Mouse (Mus musculus) intestine, embryonic 15.5 days (tissue): ENCODE results near the gene Scyl1. TPM values are rescaled to one million over a fixed set of nuclear protein-coding genes. Genes with fewer than 3 reads are reported as not detected.
"Not testable (repeated sequence)": the region's sequence is repeated elsewhere in the genome, so short reads cannot be mapped to it uniquely, and the experiment has no call there.

ENCODE experiments used
- ATAC-seq: fragments of 200-750 bp; cut with Nextera tagmentation; 2 replicates; pipeline ENCODE4 v1.8.0; 2017; ENCODE audit warnings: moderate TSS enrichment, moderate library complexity
- H3K27ac ChIP-seq: fragments of 300-500 bp; sonication (generic); 2 replicates; pipeline ENCODE4 v1.5.1; 2015; ENCODE audit warnings: mild to moderate bottlenecking, inconsistent platforms
- H3K27me3 ChIP-seq: fragments of 300-500 bp; sonication (generic); replicated peaks from 2 replicates; pipeline ENCODE4 v1.6.1; 2015; ENCODE audit warnings: inconsistent platforms
- H3K36me3 ChIP-seq: fragments of 300-500 bp; sonication (generic); 2 replicates; pipeline ENCODE4 v1.6.1; 2015; ENCODE audit warnings: inconsistent platforms
- H3K4me1 ChIP-seq: fragments of 300-500 bp; sonication (generic); replicated peaks from 2 replicates; pipeline ENCODE4 v1.6.1; 2015; ENCODE audit warnings: inconsistent platforms
- H3K4me2 ChIP-seq: fragments of 300-500 bp; sonication (generic); replicated peaks from 2 replicates; pipeline ENCODE4 v1.6.1; 2015; ENCODE audit warnings: mild to moderate bottlenecking, inconsistent platforms
- H3K4me3 ChIP-seq: fragments of 300-500 bp; sonication (generic); replicated peaks from 2 replicates; pipeline ENCODE4 v1.5.1; 2015; ENCODE audit warnings: inconsistent platforms
- H3K9ac ChIP-seq: fragments of 300-500 bp; sonication (generic); 2 replicates; pipeline ENCODE4 v1.6.1; 2015; ENCODE audit warnings: inconsistent platforms
- H3K9me3 ChIP-seq: fragments of 300-500 bp; sonication (generic); 2 replicates; pipeline ENCODE4 v1.6.1; 2016; ENCODE audit warnings: inconsistent platforms
- WGBS: fragments of 180-500 bp; shearing (Covaris S2); methylation state at CpG from one replicate; pipeline ENCODE4 v1.1.7; 2015; 5-methylcytosine and 5-hydroxymethylcytosine counted together
- polyA plus RNA-seq: library from polyadenylated mRNA; unstranded; fragments of >200 nt; fragmentation: Nextera tagmentation; extraction: Ambion mirVana; gene quantifications from 2 replicates; pipeline ENCODE4 v1.2.1, GENCODE M21; 2015

Gene Scyl1
- polyA plus RNA-seq, 1 experiment from 2014 or later = 60.9 TPM

DNA sequence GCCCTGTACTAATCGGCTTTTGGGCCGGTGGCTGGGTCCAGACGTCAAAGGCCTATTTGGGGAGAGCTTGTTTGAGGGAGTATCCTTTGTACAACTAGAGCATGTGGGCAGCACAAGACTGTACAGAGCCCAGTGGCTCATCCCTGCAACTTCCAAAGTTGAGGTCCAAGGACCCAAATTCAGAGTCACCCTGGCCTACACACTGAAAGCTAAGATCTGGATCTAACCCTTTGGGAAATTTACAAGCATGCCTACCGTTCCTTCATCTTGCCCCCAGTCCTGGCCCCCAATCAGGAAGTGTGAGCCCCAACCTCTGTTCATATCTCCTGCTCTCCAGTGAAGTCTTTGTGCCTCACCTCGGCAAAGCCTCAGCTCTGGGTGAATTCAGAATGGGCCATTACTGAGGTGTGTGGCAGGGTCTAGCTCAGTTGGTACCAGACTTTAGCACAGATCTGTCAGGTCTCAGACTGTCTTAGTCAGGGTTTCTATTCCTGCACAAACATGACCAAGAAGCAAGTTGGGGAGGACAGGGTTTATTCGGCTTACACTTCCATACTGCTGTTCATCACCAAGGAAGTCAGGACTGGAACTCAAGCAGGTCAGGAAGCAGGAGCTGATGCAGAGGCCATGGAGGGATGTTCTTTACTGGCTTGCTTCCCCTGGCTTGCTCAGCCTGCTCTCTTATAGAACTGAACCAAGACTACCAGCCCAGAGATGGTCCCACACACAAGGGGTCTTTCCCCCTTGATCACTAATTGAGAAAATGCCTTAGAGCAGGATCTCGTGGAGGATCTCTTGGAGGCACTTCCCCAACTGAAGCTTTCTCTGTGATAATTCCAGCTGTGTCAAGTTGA is 22.9 kb upstream of the Scyl1 start:
- H3K4me3 ChIP-seq, H3K9ac ChIP-seq, H3K4me2 ChIP-seq, H3K27me3 ChIP-seq, H3K9me3 ChIP-seq: not testable (repeated sequence)
- ATAC-seq = peak; percentile 37
- H3K4me1 ChIP-seq = peaks cover 21% of the 10 kb centered on the region
- 15% methylated on average over 7 of the region's 7 CpGs for WGBS
- H3K36me3 ChIP-seq = peaks cover 20% of the 10 kb centered on the region
- peak overlapping the region; percentile 64 for H3K27ac ChIP-seq

DNA sequence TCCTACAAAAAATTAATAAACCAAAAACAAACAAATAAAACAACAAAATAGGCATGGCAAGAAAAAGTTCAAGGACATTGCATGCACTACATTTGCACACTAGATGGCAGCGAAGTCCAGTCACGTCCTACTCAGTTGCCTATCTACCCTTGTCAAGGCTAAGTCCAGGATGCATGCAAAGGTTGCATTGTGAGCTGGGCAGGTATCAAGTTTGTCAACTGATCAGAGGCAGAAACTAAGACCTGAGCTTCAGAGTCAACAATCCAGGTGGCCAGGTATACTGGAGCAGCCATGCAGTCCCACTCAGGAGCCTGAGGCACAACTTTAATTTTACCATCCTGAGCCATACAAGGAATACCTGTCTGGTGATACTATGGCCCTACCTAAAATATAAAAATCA is 21.9 kb upstream of the Scyl1 start:
- no peak overlapping the region for H3K4me2 ChIP-seq
- H3K4me3 ChIP-seq = no peak overlapping the region
- H3K27ac ChIP-seq = no peak overlapping the region
- no peaks in the 10 kb centered on the region for H3K27me3 ChIP-seq
- peak; percentile 70 for ATAC-seq
- H3K9ac ChIP-seq = no peak overlapping the region
- no peaks in the 10 kb centered on the region for H3K9me3 ChIP-seq
- 2% methylated on average over 2 of the region's 2 CpGs for WGBS
- peaks cover 20% of the 10 kb centered on the region for H3K36me3 ChIP-seq
- peaks cover 21% of the 10 kb centered on the region for H3K4me1 ChIP-seq

DNA sequence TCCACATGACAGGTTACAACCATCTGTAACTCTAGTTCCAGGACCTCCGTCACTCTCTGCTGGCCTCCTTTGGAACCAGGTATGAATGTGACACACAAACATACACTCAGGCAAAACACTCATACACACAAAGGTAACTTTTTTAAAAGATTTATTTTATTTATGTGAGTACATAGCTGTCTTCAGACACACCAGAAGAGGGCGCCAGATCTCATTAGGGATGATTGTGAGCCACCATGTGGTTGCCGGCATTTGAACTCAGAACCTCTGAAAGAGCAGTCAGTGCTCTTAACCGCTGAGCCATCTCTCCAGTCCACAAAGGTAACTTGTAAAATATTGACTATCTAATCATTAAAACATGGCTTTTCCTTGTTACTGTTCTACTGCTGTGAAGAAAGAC is 20.1 kb upstream of the Scyl1 start:
- Histone ChIP-seq H3K4me3 (no peak overlapping the region), H3K9me3 (no peaks in the 10 kb centered on the region), H3K9ac (no peak overlapping the region), H3K27ac (no peak overlapping the region), H3K27me3 (no peaks in the 10 kb centered on the region), H3K4me2 (no peak overlapping the region), H3K4me1 (peaks cover 14% of the 10 kb centered on the region), H3K36me3 (peaks cover 6% of the 10 kb centered on the region)
- 70% methylated on average over 4 of the region's 4 CpGs for WGBS
- ATAC-seq = no peak

DNA sequence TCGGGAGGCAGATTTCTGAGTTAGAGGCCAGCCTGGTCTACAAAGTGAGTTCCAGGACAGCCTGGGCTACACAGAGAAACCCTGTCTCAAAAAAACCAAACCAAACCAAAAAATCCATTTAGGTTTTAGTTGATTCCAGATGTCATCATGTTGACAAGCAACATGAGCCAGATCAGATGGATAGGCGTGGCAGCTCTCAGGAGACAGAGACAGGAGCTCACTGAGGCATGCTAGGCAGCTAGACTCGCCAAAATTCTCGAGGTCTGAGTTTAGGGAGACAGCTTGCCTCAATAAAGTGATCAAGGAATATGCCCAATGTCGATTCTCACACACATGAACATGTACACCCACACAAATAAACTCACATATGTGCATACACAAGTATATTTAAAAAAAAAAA is 17.8 kb upstream of the Scyl1 start:
- H3K27ac ChIP-seq = no peak overlapping the region
- H3K9me3 ChIP-seq = no peaks in the 10 kb centered on the region
- H3K27me3 ChIP-seq = no peaks in the 10 kb centered on the region
- H3K4me1 ChIP-seq = no peaks in the 10 kb centered on the region
- no peaks in the 10 kb centered on the region for H3K36me3 ChIP-seq
- ATAC-seq = no peak
- H3K4me3 ChIP-seq = no peak overlapping the region
- no peak overlapping the region for H3K9ac ChIP-seq
- WGBS = 69% methylated on average over 5 of the region's 5 CpGs
- H3K4me2 ChIP-seq = no peak overlapping the region

DNA sequence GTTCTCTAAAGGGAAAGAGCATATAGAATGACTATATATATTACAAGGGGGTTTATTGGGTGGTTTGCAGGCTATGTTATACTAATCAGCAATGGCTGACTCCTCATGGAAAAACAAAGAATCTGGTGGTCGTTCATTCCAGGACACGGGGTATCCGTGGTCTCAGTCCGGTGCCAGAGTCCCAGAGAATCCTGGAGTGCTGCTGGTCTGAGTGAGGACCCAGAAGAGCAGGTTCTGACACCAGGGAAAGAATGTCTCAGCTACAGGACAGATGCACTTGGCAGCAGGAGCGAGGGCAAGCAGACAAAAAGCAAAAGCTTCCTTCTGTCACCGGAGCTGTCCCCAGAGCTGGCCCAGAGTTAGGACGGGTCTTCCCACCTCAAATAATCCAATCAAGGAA is 17.4 kb upstream of the Scyl1 start:
- no peaks in the 10 kb centered on the region for H3K36me3 ChIP-seq
- WGBS = 84% methylated on average over 7 of the region's 7 CpGs
- H3K27me3 ChIP-seq = no peaks in the 10 kb centered on the region
- no peaks in the 10 kb centered on the region for H3K9me3 ChIP-seq
- no peak for ATAC-seq
- no peak overlapping the region for H3K9ac ChIP-seq
- no peaks in the 10 kb centered on the region for H3K4me1 ChIP-seq
- no peak overlapping the region for H3K4me3 ChIP-seq
- H3K27ac ChIP-seq = no peak overlapping the region
- H3K4me2 ChIP-seq = no peak overlapping the region

DNA sequence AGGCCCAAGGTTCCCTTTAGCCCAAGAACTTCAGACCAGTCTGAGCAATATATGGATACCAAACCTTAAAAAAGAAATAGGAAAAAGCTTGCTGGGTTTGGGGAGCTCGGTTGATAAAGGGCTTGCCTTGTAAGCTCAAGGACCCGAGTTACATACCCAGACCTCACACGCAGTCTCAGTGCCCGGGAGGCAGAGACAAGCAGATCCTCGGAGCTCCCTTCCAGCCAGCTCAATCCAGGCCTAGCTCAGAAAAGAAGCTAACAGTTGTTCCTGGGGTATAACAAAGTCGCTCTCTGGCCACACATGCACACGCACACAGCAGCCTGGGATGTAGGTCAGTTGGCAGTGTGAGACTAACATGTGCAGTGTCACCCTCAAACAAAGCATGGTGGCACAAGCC is 16.7 kb upstream of the Scyl1 start:
- no peaks in the 10 kb centered on the region for H3K9me3 ChIP-seq
- no peaks in the 10 kb centered on the region for H3K27me3 ChIP-seq
- WGBS = 84% methylated on average over 7 of the region's 7 CpGs
- no peaks in the 10 kb centered on the region for H3K4me1 ChIP-seq
- no peak for ATAC-seq
- no peak overlapping the region for H3K27ac ChIP-seq
- H3K9ac ChIP-seq = no peak overlapping the region
- H3K4me3 ChIP-seq = no peak overlapping the region
- H3K4me2 ChIP-seq = no peak overlapping the region
- H3K36me3 ChIP-seq = no peaks in the 10 kb centered on the region

DNA sequence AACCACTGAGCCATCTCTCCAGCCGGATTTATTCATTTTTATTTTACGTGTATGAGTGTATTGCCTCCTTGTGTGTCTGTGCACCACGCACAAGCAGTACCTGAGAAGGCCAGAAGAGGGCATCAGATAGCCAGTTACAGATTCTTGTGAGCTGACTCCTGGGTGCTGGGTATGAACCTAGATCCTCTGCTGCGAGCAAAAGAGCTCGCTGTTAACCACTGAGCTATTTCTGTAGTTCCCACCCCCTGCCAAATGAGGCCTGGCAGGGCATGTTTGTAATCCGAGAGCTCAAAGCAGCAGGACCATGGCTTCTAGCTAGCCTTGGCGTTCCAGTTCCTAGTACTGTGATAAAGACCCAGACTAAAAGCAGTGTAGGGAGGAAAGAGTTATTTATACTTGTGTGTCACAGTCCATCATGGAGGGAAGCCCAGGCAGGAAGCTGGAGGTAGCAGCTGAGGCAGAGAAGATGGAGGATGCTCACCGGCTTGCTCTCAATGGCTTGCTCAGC is 16.0 kb upstream of the Scyl1 start:
- H3K4me1 ChIP-seq = no peaks in the 10 kb centered on the region
- no peaks in the 10 kb centered on the region for H3K27me3 ChIP-seq
- no peak overlapping the region for H3K4me2 ChIP-seq
- no peak overlapping the region for H3K4me3 ChIP-seq
- H3K9ac ChIP-seq = no peak overlapping the region
- 19% methylated on average over 8 of the region's 8 CpGs for WGBS
- H3K36me3 ChIP-seq = no peaks in the 10 kb centered on the region
- ATAC-seq = peak; percentile 59
- H3K27ac ChIP-seq = no peak overlapping the region
- H3K9me3 ChIP-seq = no peaks in the 10 kb centered on the region

DNA sequence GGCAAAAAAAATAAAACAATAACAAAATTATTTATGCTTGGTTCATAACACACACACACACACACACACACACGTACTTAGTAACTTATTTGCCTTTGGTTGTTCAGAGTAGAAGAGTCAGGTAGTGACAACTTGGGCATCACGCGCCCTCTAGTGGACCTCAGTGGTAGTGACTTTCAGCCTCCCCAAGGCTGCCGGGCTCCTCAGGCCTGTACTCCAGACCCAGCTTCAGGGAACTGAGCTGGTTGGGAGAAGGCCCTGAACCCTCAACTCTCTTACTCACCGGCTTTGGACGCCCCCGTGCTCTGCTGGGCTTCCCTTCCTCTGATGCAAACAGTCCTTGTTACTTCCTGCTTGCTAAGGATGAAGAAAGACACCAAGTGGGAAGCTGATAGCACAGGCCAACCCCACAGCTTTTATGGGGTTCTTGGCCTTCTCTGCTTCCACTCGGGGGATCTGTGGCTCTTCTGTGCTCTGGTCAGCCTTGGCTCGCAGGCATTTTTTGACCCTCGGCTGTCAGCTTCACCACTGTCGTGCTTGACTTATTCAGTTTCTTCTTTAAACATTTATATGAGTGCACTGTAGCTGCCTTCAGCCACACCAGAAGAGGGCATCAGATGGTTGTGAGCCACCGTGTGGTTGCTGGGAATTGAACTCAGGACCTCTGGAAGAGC is 15.4 kb upstream of the Scyl1 start:
- Histone ChIP-seq H3K9ac (no peak overlapping the region), H3K36me3 (no peaks in the 10 kb centered on the region), H3K4me1 (no peaks in the 10 kb centered on the region), H3K4me3 (no peak overlapping the region), H3K27ac (no peak overlapping the region), H3K27me3 (no peaks in the 10 kb centered on the region), H3K9me3 (no peaks in the 10 kb centered on the region), H3K4me2 (no peak overlapping the region)
- WGBS = 9% methylated on average over 12 of the region's 12 CpGs
- peak; percentile 90 for ATAC-seq

DNA sequence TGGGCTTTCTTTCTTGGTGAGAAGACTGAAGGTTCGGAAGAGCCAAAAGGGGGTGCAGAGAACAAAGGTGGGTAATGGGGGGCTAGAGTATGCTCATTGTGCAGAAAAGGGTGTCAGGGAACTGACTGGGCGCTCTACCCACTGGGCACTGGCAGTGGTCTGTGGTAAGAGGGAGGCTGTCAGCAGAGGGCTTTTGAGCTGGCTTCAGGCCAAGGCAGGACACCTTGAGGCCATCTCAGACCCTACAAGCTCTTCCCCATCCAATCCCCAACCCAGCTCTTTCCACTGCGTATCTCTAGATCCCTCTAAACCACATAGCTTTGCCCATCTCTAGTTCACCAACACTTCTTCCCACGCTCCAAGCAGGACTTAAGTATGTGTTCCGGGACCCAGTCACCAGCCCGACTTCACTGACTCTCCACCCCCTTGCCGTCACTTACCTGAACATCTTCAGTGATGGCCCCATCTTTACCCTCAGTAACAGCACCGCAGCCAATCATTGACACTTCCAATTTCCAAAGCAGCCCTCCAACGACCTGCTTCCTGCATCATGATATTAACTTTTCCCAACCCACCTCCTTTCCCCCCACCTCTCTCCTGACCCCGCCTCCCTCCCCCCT is 13.8 kb upstream of the Scyl1 start:
- Histone ChIP-seq H3K9me3 (no peaks in the 10 kb centered on the region), H3K27me3 (no peaks in the 10 kb centered on the region), H3K4me1 (no peaks in the 10 kb centered on the region), H3K27ac (no peak overlapping the region), H3K4me3 (no peak overlapping the region), H3K9ac (no peak overlapping the region), H3K36me3 (no peaks in the 10 kb centered on the region), H3K4me2 (no peak overlapping the region)
- 63% methylated on average over 10 of the region's 10 CpGs for WGBS
- ATAC-seq = no peak

DNA sequence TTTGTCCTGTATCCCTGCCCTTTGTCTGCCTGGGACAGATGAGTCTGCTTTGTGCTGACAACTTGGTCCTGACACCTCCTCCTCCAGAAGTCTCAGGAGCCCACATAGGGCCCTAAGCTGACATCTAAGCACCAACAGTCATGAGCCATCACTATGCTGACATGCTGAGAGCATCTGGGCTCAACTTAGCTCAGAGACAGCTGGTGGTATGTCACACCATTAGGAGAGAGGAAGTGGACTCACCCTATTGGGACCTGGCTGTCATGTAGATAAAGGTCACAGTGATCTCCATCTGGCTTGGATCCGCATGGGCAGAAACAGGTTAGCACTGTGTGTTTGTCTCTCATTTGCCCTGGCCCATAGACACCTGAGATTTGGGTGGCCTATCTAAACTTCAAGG is 10.9 kb upstream of the Scyl1 start:
- no peak for ATAC-seq
- Histone ChIP-seq H3K9me3 (no peaks in the 10 kb centered on the region), H3K36me3 (no peaks in the 10 kb centered on the region), H3K4me3 (no peak overlapping the region), H3K27ac (no peak overlapping the region), H3K4me2 (no peak overlapping the region), H3K9ac (no peak overlapping the region), H3K4me1 (no peaks in the 10 kb centered on the region), H3K27me3 (no peaks in the 10 kb centered on the region)
- 89% methylated on average over 1 of the region's 1 CpGs for WGBS

DNA sequence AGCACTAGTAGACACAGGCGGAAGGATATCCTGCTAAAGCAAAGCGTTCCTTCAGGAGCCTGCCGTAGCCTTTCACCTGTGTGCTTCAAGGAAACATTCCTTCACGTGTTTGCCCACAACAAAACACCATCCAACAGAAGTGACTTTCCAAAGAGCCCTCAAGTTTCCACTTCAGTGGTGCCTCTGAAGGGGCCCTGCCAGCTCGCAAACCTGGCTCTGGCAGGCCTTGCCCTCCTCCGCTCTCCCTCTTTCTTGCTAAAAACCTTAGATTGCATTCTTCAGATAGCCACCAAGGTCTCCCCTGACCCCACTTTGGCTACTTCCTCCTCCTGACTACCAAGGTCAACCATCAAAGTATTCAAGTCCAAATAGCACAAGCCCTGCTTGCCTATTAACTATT is 10.3 kb upstream of the Scyl1 start:
- no peaks in the 10 kb centered on the region for H3K9me3 ChIP-seq
- H3K9ac ChIP-seq = no peak overlapping the region
- 82% methylated on average over 6 of the region's 6 CpGs for WGBS

DNA sequence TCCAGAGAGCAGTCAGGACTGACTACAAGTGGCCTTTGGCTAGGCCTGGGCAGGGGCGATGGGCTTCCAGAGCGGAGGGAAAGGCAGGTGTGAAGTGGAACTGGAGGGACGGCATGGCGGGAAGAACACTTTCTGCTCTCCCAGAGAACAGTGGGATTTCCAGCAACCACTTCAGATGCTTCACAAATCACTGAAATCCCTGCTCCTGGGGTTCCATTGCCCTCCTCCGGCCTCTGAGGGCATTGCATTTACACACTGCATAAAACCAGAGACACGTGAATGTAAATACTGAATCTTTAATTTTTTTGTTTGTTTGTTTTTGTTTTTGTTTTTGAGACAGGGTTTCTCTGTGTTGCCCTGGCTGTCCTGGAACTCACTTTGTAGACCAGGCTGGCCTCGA is 9.0 kb upstream of the Scyl1 start:
- no peaks in the 10 kb centered on the region for H3K36me3 ChIP-seq
- no peak overlapping the region for H3K27ac ChIP-seq
- H3K4me2 ChIP-seq = no peak overlapping the region
- H3K27me3 ChIP-seq = no peaks in the 10 kb centered on the region
- no peaks in the 10 kb centered on the region for H3K9me3 ChIP-seq
- H3K4me3 ChIP-seq = no peak overlapping the region
- 64% methylated on average over 7 of the region's 7 CpGs for WGBS
- no peak for ATAC-seq
- H3K4me1 ChIP-seq = no peaks in the 10 kb centered on the region
- no peak overlapping the region for H3K9ac ChIP-seq

More for the DNA sequence above, 10.3 kb upstream of the Scyl1 start:
- Histone ChIP-seq H3K27ac (no peak overlapping the region), H3K27me3 (no peaks in the 10 kb centered on the region), H3K4me2 (no peak overlapping the region), H3K4me1 (no peaks in the 10 kb centered on the region), H3K36me3 (no peaks in the 10 kb centered on the region), H3K4me3 (no peak overlapping the region)
- ATAC-seq = no peak
